Mouse (Mus musculus) forebrain, embryonic 10.5 days (tissue): Measurements from ENCODE around the gene Plcl2. TPM values are rescaled to one million over a fixed set of nuclear protein-coding genes. Genes with fewer than 3 reads are reported as not detected.

ENCODE experiments used
- DNase-seq: peaks from one replicate; pipeline ENCODE4 v3.0.0-alpha.2; 2017; ENCODE audit warnings: low spot score; ENCODE audit errors: extremely low spot score
- H3K27ac ChIP-seq: fragments of 300-500 bp; sonication (generic); 2 replicates; pipeline ENCODE4 v1.5.1; 2016; ENCODE audit warnings: mild to moderate bottlenecking
- H3K27me3 ChIP-seq: fragments of 300-500 bp; sonication (generic); 2 replicates; pipeline ENCODE4 v1.6.1; 2016; ENCODE audit warnings: mild to moderate bottlenecking; ENCODE audit not compliant: poor library complexity, severe bottlenecking
- H3K36me3 ChIP-seq: fragments of 300-500 bp; sonication (generic); replicated peaks from 2 replicates; pipeline ENCODE4 v1.6.1; 2016; ENCODE audit warnings: mild to moderate bottlenecking, moderate library complexity
- H3K4me1 ChIP-seq: fragments of 300-500 bp; sonication (generic); 2 replicates; pipeline ENCODE4 v1.6.1; 2016
- H3K4me3 ChIP-seq: fragments of 300-500 bp; sonication (generic); 2 replicates; pipeline ENCODE4 v1.5.1; 2016; ENCODE audit warnings: mild to moderate bottlenecking, moderate library complexity
- H3K9me3 ChIP-seq: fragments of 300-500 bp; sonication (generic); 2 replicates; pipeline ENCODE4 v1.6.1; 2016; ENCODE audit warnings: mild to moderate bottlenecking, moderate library complexity
- WGBS: fragments of 180-500 bp; shearing (Covaris S2); methylation state at CpG from one replicate; pipeline ENCODE4 v1.1.7; 2016; 5-methylcytosine and 5-hydroxymethylcytosine counted together
- polyA plus RNA-seq: library from polyadenylated mRNA; unstranded; fragments of >200 nt; fragmentation: Nextera tagmentation; extraction: Ambion mirVana; gene quantifications from 2 replicates; pipeline ENCODE4 v1.2.1, GENCODE M21; 2016

Plcl2 gene
- polyA plus RNA-seq, 1 experiment from 2014 or later, result 5.7 TPM

GRCm38 (mm10) chr17:50505910-50506634 is 3.1 kb upstream of the Plcl2 start:
- no peak overlapping the region for H3K27ac ChIP-seq
- H3K36me3 ChIP-seq, result no peaks in the 10 kb centered on the region
- WGBS, result 90% methylated on average over 10 of the region's 10 CpGs
- no peaks in the 10 kb centered on the region for H3K9me3 ChIP-seq
- H3K4me1 ChIP-seq, result peaks cover 25% of the 10 kb centered on the region
- H3K4me3 ChIP-seq, result no peak overlapping the region
- DNase-seq, result no peak
- H3K27me3 ChIP-seq, result peaks cover 16% of the 10 kb centered on the region

GRCm38 (mm10) chr17:50506861-50507321 is 2.3 kb upstream of the Plcl2 start:
- WGBS, result 86% methylated on average over 13 of the region's 13 CpGs
- Histone ChIP-seq H3K36me3 (no peaks in the 10 kb centered on the region), H3K9me3 (no peaks in the 10 kb centered on the region), H3K4me3 (no peak overlapping the region), H3K4me1 (peaks cover 29% of the 10 kb centered on the region), H3K27me3 (peaks cover 16% of the 10 kb centered on the region), H3K27ac (no peak overlapping the region)
- DNase-seq, result no peak

- Histone ChIP-seq H3K4me1 (peaks cover 31% of the 10 kb centered on the region), H3K36me3 (no peaks in the 10 kb centered on the region), H3K27me3 (peaks cover 16% of the 10 kb centered on the region), H3K4me3 (peak overlapping the region; percentile 90), H3K27ac (peak overlapping the region; percentile 97), H3K9me3 (no peaks in the 10 kb centered on the region)
- WGBS, result 12% methylated on average over 18 of the region's 18 CpGs
- no peak for DNase-seq
Observed at GRCm38 (mm10) chr17:50508055-50508774, 988 bp upstream of the Plcl2 start.

- peak; percentile 86 for DNase-seq
- H3K4me3 ChIP-seq, result peak overlapping the region; percentile 90
- H3K27ac ChIP-seq, result peak overlapping the region; percentile 97
- under 1% methylated on average over 59 of the region's 72 CpGs for WGBS
- H3K27me3 ChIP-seq, result peaks cover 16% of the 10 kb centered on the region
- H3K9me3 ChIP-seq, result no peaks in the 10 kb centered on the region
- peaks cover 31% of the 10 kb centered on the region for H3K4me1 ChIP-seq
- no peaks in the 10 kb centered on the region for H3K36me3 ChIP-seq
Observed at GRCm38 (mm10) chr17:50508775-50509250, 390 bp upstream of the Plcl2 start.

GRCm38 (mm10) chr17:50510279-50510678 is 1.1 kb downstream of the Plcl2 start:
- WGBS, result 54% methylated on average over 2 of the region's 2 CpGs
- H3K4me1 ChIP-seq, result peaks cover 41% of the 10 kb centered on the region
- H3K36me3 ChIP-seq, result no peaks in the 10 kb centered on the region
- H3K27me3 ChIP-seq, result peaks cover 16% of the 10 kb centered on the region
- H3K9me3 ChIP-seq, result no peaks in the 10 kb centered on the region
- peak overlapping the region; percentile 97 for H3K27ac ChIP-seq
- peak overlapping the region; percentile 90 for H3K4me3 ChIP-seq
- no peak for DNase-seq

- WGBS, result 98% methylated on average over 1 of the region's 1 CpGs
- H3K9me3 ChIP-seq, result no peaks in the 10 kb centered on the region
- no peak for DNase-seq
- no peak overlapping the region for H3K27ac ChIP-seq
- H3K4me3 ChIP-seq, result peak overlapping the region; percentile 90
- H3K4me1 ChIP-seq, result peaks cover 46% of the 10 kb centered on the region
- H3K27me3 ChIP-seq, result peaks cover 16% of the 10 kb centered on the region
- H3K36me3 ChIP-seq, result no peaks in the 10 kb centered on the region
Observed at GRCm38 (mm10) chr17:50510741-50511140, 1.5 kb downstream of the Plcl2 start.

GRCm38 (mm10) chr17:50512222-50512621 is 3.0 kb downstream of the Plcl2 start:
- H3K27ac ChIP-seq, result no peak overlapping the region
- no peak for DNase-seq
- H3K9me3 ChIP-seq, result no peaks in the 10 kb centered on the region
- peaks cover 11% of the 10 kb centered on the region for H3K27me3 ChIP-seq
- 86% methylated on average over 5 of the region's 5 CpGs for WGBS
- no peak overlapping the region for H3K4me3 ChIP-seq
- no peaks in the 10 kb centered on the region for H3K36me3 ChIP-seq
- H3K4me1 ChIP-seq, result peaks cover 57% of the 10 kb centered on the region

GRCm38 (mm10) chr17:50512841-50513240 is 3.6 kb downstream of the Plcl2 start:
- Histone ChIP-seq H3K27me3 (peaks cover 6% of the 10 kb centered on the region), H3K27ac (no peak overlapping the region), H3K4me3 (no peak overlapping the region), H3K9me3 (no peaks in the 10 kb centered on the region), H3K36me3 (no peaks in the 10 kb centered on the region), H3K4me1 (peaks cover 56% of the 10 kb centered on the region)
- 95% methylated on average over 7 of the region's 7 CpGs for whole genome bisulfite sequencing
- DNase-seq, result no peak

- Histone ChIP-seq H3K9me3 (no peaks in the 10 kb centered on the region), H3K4me1 (peaks cover 51% of the 10 kb centered on the region), H3K27ac (no peak overlapping the region), H3K36me3 (no peaks in the 10 kb centered on the region), H3K27me3 (peaks cover under 1% of the 10 kb centered on the region; the same call in 1 of the 2 replicates), H3K4me3 (no peak overlapping the region)
- WGBS, result 94% methylated on average over 7 of the region's 7 CpGs
- no peak for DNase-seq
Observed at GRCm38 (mm10) chr17:50513376-50513775, 4.2 kb downstream of the Plcl2 start.

- DNase-seq, result no peak
- H3K4me1 ChIP-seq, result peaks cover 46% of the 10 kb centered on the region
- no peaks in the 10 kb centered on the region for H3K36me3 ChIP-seq
- no peaks in the 10 kb centered on the region for H3K27me3 ChIP-seq
- H3K9me3 ChIP-seq, result no peaks in the 10 kb centered on the region
- H3K27ac ChIP-seq, result no peak overlapping the region
- 83% methylated on average over 7 of the region's 7 CpGs for WGBS
- no peak overlapping the region for H3K4me3 ChIP-seq
Observed at GRCm38 (mm10) chr17:50514012-50514411, 4.8 kb downstream of the Plcl2 start.

GRCm38 (mm10) chr17:50515926-50516325 is 6.7 kb downstream of the Plcl2 start:
- peaks cover 2% of the 10 kb centered on the region; the same call in 1 of the 2 replicates for H3K9me3 ChIP-seq
- H3K27ac ChIP-seq, result no peak overlapping the region
- WGBS, result 78% methylated on average over 4 of the region's 4 CpGs
- no peaks in the 10 kb centered on the region for H3K27me3 ChIP-seq
- no peak for DNase-seq
- peaks cover 34% of the 10 kb centered on the region for H3K4me1 ChIP-seq
- H3K36me3 ChIP-seq, result no peaks in the 10 kb centered on the region
- no peak overlapping the region for H3K4me3 ChIP-seq

- no peaks in the 10 kb centered on the region for H3K36me3 ChIP-seq
- 84% methylated on average over 6 of the region's 6 CpGs for WGBS
- H3K27ac ChIP-seq, result no peak overlapping the region
- H3K27me3 ChIP-seq, result no peaks in the 10 kb centered on the region
- DNase-seq, result no peak
- H3K4me1 ChIP-seq, result peaks cover 26% of the 10 kb centered on the region
- H3K4me3 ChIP-seq, result no peak overlapping the region
- H3K9me3 ChIP-seq, result peaks cover 2% of the 10 kb centered on the region; the same call in 1 of the 2 replicates
Observed at GRCm38 (mm10) chr17:50517781-50518415, 8.7 kb downstream of the Plcl2 start.
